Mouse (Mus musculus) monocyte, adult 2 months (primary cell): Measurements from ENCODE around the gene Gm42417.
A peak's percentile ranks its signal among the peaks of the same experiment; 100 is the strongest.

Experiments used
- DNase-seq, 2 experiments: peaks; one replicate each; pipeline ENCODE4 v3.0.0; 2022; ENCODE audit warnings: low spot score in 2 of 2, low read depth in 1 of 2

The Gm42417 gene

GRCm38 (mm10) chr1:36522210-36522609 lies 17.0 kb downstream of the Gm42417 start:
- no peak for DNase-seq

DNA sequence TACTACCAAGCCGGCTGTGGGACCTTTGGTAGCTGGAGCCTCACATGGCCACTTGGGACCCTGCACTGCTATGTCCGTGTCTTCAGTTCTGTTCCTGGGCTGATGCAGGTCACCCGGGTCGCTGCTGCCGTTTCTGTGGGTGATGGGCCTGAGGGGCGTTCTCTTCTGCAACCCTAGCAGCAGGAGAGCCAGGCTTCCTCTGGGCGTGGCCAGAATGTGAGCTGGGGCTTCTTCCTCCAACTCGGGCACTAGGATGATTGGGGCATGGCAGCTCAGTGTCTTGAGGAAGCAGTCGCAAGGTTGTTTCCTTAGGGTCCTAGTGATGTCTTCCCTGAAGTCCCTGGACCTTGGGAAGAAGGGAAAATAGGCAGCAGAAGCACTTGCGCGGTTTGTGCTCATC lies 19.6 kb downstream of the Gm42417 start:
- no peak for DNase-seq

DNA sequence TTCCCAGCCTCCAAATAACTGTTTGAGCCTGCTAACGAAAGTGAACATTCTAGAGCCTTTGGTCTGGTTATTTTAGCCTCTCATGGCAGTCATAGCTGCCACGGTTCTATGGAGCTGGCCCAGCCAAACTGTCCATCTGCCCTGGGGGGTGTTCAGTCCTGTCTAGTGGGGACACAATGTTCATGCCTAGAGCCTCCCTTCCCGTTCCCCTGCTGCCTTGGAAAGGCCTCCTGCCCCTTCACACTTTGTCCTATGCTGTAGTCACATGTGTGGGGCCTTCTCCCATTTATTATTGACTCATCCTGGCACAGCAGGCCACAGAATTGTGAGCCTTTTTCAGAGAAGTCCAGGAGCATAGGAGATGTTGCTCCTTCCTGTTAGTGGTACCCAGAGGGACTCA lies 21.0 kb downstream of the Gm42417 start:
- DNase-seq = no peak

DNA sequence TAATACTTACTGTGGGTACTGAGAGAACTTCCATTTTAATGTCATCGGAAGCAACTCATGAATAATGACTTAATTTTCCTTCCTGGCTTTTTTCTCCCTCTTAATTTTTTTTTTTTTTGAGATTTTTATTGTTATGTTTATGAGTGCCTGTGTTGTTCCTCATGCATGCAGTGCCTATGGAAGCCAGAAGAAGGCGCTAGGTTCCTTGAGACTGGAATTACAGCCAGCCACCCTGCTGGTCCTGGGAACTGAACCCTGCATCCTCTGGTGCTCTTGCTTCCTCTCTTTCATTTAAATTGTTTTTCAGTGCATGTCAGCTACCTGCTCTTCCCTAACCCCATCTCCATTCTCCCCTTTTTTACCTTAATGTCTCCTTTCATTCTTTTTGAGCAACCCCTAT lies 25.5 kb downstream of the Gm42417 start:
- no peak for DNase-seq

DNA sequence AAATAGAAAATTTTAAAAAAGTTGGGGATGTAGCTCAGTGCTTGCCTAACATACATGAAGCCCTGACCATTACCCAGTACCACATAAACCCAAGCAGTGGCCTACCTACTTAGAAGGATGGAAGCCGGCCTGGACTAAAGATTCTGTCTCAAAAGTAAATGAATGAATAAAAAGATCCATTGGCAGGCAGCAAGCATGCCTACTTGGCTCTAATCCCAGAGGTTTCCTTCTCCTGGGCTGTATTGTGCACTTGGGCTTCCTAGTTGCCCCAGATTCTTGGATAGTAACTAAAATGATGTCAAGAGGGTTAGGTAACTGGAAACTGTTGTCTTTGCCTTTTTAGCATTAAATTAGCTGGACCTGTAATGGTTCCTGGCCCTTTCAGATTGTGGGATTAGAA lies 25.9 kb downstream of the Gm42417 start:
- no peak for DNase-seq

DNA sequence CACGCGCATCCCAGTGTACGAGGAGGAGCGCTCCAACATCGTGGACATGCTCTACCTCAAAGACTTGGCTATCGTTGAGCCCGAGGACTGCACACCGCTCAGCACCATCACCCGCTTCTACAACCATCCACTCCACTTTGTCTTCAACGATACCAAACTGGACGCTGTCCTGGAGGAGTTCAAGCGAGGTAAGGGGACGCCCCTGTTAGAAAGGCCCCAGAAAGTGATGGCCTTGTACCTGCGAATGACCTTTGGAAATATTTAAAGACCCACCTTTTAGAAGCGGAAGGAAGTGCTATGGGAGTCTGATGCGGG lies 26.3 kb downstream of the Gm42417 start:
- DNase-seq = no peak

GRCm38 (mm10) chr1:36512089-36512965 lies 26.9 kb downstream of the Gm42417 start:
- no peak for DNase-seq

DNA sequence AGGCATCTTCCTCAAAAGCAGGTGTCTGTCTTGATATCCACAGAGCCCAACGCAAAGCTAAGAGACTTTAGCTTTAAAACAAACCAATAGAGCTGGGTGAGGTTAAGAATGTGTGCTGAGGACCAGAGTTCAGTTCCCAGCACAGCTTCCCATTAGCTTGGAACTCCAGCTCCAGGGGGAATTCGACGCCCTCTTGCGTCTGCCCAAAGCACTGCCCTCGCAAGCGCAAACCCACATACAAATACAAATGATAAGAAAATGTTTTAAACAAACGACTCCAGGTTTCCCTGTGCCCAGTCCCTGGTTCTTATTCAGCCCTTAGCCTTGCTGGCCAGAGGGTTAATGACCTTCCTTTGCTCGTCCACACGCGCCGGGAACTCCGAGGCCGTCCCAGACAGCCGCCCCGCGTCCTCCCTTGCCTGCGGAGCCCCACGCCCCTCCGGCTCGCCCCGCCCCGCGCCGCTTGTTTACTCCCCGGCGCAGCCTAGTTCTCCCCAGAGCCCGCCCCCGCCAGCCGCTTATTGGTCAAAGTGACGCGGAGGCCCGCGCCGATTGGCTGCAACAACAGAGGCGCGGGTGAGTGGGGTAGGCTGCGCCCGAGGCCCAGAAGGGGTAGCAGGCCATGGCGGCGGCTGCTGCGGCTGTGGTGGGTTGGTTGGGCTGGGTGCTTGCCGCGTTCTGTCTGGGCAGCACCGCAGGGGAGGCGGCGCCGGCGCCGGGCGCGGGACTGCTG lies 27.8 kb downstream of the Gm42417 start, which contains the start of gene Cnnm3:
Cnnm3 (plus strand) TSS at position 579 of the 733 bp plus-strand sequence.
- DNase-seq = peak; percentile 90 to 96

GRCm38 (mm10) chr1:36508238-36508637 lies 31.0 kb downstream of the Gm42417 start:
- DNase-seq = peak; percentile 41 to 47

GRCm38 (mm10) chr1:36501261-36501660 lies 38.0 kb downstream of the Gm42417 start:
- peak in 1 of 2 experiments; percentile 52 for DNase-seq

GRCm38 (mm10) chr1:36497312-36497711 lies 41.9 kb downstream of the Gm42417 start:
- DNase-seq = no peak

DNA sequence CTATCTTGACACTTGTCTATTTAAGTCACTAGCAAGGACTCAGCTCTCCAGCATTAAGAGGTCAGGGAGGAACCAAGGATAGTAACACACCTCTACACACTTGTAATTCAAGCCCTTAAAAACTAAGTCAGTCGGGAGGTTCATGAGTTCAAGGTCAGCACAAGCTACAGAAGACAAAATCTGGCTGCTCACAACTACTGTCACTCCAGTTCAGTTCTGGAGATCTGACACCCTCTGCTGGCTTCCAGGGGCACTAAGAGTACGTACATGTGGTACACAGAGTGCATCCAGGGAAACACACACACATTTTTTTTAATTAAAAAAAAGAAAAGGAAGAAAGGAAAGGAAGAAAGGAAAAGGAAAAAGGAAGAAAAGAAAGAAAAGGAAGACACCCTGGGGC lies 42.5 kb downstream of the Gm42417 start:
- no peak for DNase-seq

GRCm38 (mm10) chr1:36493299-36493698 lies 45.9 kb downstream of the Gm42417 start:
- DNase-seq = no peak

DNA sequence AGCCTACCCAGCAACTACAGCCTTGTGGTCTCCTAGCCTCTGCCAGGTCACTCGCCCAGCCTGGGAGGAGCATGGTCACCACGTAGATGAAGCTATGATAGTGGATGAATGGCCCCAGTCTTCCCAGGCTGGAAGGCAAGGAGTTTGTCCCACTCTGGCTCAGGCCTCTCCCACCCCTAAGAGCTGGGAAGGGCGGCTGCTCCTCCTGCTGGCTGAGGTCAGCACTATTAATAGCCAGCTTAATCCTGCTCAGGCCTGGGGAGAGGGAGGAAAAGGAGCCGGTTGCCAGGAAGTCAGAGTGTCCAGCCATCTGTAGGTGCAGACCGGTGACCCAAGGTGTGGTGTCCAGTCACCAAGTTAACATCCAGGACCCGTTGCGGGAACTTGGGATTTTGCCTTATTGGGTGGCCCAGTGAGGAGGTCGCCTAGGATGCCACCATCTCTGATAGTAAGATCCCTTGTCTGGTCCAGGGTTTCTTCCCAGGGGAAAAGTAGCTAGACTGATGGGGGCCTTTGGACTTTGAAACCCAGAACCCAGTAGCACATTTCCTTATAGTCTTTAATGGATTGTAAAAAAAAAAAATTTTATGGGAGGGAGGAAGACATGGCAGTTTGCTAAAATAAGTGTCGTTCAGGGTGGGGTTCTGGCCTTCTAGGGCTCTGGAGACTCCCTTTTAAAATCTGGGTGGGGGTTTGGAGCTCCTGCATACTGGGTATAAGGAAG lies 46.7 kb downstream of the Gm42417 start:
- DNase-seq = no peak

GRCm38 (mm10) chr1:36489661-36490060 lies 49.6 kb downstream of the Gm42417 start:
- no peak for DNase-seq

DNA sequence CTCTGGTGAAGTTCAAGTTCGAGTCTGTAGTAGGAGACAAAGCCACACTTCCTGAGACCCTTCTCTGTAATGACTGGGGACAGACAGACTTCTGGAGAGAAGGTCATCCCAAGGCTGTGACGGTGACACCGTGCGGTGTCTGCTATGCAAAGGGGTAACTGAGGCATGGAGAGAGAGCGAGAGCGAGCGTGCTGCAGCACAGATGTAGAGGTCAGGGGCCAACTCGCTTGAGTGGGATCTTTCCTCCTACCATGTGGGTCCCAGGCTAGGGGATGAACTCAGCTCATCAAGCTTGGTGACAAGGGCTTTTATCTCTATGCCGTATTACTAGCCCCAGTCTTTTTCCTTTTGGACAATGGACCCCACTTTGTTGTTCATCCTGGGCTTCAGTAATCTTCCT lies 52.1 kb downstream of the Gm42417 start:
- no peak for DNase-seq

GRCm38 (mm10) chr1:36485080-36485479 lies 54.1 kb downstream of the Gm42417 start:
- DNase-seq = no peak

DNA sequence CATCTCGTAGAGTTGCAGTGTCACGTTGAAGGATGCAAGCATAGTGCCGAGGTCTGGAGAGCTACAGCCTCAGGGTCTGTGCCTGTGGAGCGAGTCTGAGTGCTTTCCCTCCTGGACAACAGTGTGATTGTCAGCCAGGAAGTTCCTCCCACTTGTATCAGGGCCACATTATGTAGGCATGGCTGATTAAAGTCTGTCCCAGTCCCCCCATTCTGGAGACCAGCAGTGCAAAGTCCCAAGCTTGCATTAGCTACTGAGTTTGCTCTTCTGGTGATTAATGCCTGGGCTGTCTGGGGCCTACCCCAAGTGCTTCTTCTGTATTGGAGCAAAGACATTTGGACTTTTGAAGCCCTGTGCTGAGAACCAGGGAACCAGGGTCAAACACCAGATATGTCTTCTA lies 55.4 kb downstream of the Gm42417 start:
- DNase-seq = no peak
